Mouse (Mus musculus) right cerebral cortex, adult 18-20 months (tissue): ENCODE data around the gene Nom1.

ENCODE experiments used
- DNase-seq: peaks from one replicate; pipeline ENCODE4 v3.0.0; 2022; ENCODE audit warnings: mixed read lengths

Nom1 gene

GRCm38 (mm10) chr5:29471396-29471795 is 36.9 kb downstream of the Nom1 start:
- no peak for DNase-seq

- no peak for DNase-seq
These were observed 37.6 kb downstream of the Nom1 start for GRCm38 (mm10) chr5:29471855-29472665.

- no peak for DNase-seq
These were observed 39.2 kb downstream of the Nom1 start for GRCm38 (mm10) chr5:29473551-29474245.

GRCm38 (mm10) chr5:29474246-29474960 is 39.9 kb downstream of the Nom1 start:
- DNase-seq = no peak

GRCm38 (mm10) chr5:29475041-29475440 is 40.6 kb downstream of the Nom1 start:
- no peak for DNase-seq

- no peak for DNase-seq
These were observed 41.1 kb downstream of the Nom1 start for GRCm38 (mm10) chr5:29475556-29475955.

- DNase-seq = no peak
These were observed 41.6 kb downstream of the Nom1 start for GRCm38 (mm10) chr5:29476021-29476420.

- DNase-seq = no peak
These were observed 43.2 kb downstream of the Nom1 start for GRCm38 (mm10) chr5:29477474-29478207.

- no peak for DNase-seq
These were observed 44.0 kb downstream of the Nom1 start, which contains the start of gene Mnx1 for GRCm38 (mm10) chr5:29478208-29479197. Gene Mnx1 (minus strand): TSS chr5:29478470.

GRCm38 (mm10) chr5:29479198-29479593 is 44.7 kb downstream of the Nom1 start:
- DNase-seq = no peak

GRCm38 (mm10) chr5:29483801-29484200 is 49.3 kb downstream of the Nom1 start:
- no peak for DNase-seq

GRCm38 (mm10) chr5:29484965-29485940 is 50.8 kb downstream of the Nom1 start:
- no peak for DNase-seq

GRCm38 (mm10) chr5:29485941-29486320 is 51.5 kb downstream of the Nom1 start:
- no peak for DNase-seq

- no peak for DNase-seq
These were observed 52.9 kb downstream of the Nom1 start for GRCm38 (mm10) chr5:29487321-29487720.

GRCm38 (mm10) chr5:29507013-29507412 is 72.5 kb downstream of the Nom1 start:
- DNase-seq = no peak
